Mouse (Mus musculus): ENCODE measurements at regions not wholly inside any gene's neighbourhood (a gene's known extent, or its start where the extent isn't known, plus 50 kb on each side); places are given as distances from the start of the nearest gene placed in this dataset.

DNA sequence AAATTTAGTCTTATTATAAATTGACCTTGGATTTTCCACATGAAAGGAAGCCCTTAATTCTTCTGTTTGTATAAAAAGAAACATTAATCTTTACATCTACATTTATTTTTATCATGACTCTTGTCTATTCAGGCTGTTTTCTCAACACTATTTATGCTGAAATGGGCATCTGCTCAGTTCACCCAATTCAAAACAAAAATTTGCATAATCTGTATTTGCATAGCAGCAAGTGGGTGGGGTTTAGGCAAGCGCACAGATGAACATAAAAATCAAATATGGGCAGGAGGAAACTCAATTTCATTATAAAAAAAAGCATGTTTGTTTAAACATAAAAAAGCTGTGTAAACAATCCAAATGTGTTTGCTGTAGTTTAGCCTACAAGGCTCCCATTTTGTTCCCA lies 67.7 kb downstream of the Olig3 start:
- no peak for TF ChIP-seq POLR2A (IDR thresholded peaks at IDR 0.05; ENCODE audit: borderline replicate concordance, insufficient read depth, low read length)
- no peak for TF ChIP-seq CTCF (IDR thresholded peaks at IDR 0.05; ENCODE audit: borderline replicate concordance, insufficient read depth, low read depth, low read length)

Measured in cerebellum, adult 2 months (tissue).